Mouse (Mus musculus): ENCODE results near the gene 1700037H04Rik.

Gene 1700037H04Rik

DNA sequence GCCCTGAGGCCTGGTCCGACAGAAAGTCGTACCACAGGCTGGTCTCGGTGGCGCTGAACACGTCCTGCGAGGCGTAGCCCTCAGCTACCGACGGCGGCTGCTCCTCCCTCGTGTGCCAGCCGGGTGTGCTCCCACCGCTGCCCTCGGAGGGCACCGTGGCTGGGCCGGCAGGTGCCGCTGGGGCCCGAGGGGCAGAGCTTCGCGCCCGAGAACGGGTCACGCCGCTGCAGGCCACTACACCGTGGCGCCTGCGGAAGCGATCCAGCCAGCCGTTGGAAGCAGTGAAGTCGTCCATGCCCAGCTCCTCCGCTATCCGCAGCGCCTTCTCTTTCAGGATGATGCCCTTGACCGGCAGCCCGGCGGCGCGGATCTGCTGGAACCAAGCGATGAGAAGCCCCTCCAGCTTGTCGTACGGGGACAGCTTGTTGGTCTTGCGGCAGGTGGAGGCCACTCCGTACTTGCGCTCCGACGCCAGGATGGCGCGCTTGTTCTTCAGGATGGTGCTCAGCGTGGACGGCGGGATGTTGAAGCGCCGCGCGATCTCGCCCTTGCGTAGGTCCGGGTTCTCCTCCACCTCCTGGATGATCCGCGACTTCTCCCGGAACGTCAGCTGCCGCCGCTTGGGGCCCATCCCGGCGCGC, 19.5 kb upstream of the 1700037H04Rik start:
- DNase-seq (ENCODE audit: extremely low read depth, low read depth) = no peak

DNA sequence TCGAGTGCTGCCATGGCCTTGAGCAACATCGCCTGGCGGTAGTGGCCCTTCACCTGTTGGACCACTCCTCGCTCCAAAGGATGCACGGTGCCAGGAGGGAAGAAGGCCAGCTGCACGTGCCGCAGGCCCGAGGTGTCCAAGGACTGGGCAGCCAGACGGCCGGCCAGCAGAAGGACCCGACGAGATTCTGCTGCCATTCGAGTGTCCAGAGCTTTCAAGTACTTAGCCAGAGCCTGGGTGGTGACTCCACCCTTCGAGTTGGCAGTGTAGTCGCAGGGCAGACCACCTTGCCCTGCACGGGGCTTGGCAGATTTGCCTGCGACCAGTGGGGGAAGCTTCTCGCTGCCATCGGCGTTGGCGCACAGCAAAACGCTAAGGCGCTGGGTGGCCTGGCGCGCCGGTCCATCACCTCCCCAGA, 19.0 kb upstream of the 1700037H04Rik start:
- no peak for DNase-seq (ENCODE audit: extremely low read depth, low read depth)

DNA sequence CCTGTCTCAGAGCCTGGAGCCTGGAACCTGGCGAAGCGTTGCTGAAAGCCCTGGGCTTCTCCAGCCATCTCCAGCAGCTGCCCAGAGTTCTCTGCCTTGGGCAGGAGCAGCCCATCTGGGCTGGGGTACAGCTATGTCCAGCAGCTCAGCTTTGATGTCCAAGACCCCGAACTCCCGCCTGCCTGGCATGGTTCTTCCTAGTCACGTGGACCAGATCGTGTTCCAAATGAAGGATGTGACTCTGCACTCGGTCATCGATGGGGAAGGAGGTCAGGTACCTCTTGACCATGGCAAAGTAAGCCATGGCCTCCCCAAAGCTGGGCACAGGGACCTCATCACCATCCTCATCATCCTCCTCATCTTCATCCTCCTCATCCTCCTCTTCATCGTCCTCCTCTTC, 18.1 kb upstream of the 1700037H04Rik start:
- no peak for DNase-seq (ENCODE audit: extremely low read depth, low read depth)

DNA sequence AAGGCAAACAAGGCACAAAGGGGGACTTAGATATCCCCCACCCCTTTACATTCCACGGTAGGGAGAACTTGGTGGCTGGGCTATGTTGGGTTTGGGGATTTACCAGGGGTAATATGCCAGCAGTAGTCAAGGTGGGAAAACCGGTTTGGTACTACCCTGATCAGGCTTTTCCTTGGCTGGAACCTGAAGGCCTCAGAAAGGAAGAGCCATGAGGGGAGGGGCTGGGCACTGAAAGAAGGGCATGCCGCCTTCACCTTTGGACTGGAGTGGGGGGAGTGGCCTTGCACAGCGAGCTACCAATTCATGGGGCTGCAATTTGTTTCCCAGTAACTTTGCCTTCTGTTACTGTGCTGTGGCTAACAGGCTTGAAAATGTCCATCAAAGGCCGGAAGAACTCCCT, 16.6 kb upstream of the 1700037H04Rik start:
- DNase-seq (ENCODE audit: extremely low read depth, low read depth) = no peak

DNA sequence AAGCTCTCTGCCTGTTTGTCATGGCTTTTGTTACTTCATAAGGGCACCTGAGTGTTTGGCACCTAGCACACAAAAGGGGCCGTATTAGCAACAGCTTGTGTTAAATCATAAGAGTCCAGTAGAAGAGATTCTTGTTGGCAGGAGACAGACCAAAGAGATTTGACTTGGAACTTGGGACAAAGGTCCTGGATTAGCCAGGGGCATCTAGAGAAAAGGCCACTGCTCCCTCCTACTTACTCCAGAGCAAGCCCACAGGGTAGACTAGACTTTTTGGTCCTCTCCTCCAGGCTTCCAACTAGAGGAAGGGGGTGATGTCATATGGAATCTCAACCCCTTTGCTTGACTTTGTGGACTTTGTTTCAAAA, 16.0 kb upstream of the 1700037H04Rik start:
- DNase-seq (ENCODE audit: extremely low read depth, low read depth) = no peak

DNA sequence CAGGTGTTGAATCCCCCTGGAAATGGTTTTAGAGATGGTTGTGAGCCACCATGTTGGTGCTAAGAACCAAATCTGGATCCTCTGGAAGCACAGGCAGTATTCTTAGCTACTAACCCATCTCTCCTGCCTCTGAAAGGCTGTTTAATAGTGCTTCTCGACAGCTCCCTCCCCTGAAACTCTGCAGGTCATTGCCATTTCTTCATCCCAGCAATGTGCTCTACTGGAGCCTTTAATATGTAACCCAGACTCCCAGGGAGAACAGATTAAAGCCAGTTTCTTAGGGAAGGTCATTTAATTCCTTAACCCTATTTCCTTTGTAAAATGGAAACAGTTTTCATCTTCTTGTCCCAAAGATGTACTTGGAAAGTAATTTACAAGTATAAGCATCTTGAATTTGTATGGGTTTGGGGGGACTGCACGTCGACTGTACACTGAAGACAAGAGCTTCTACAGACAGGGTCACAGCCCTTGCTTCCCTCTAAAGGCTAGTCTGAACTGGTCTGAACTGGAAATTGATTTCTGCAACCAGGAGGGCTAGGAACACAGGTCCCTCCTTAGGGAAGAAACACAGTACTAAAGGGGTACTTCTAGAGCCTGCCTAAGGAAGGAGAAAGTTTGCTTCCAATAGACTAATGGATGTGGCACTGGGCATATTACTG, 15.5 kb upstream of the 1700037H04Rik start:
- no peak for DNase-seq (ENCODE audit: extremely low read depth, low read depth)

DNA sequence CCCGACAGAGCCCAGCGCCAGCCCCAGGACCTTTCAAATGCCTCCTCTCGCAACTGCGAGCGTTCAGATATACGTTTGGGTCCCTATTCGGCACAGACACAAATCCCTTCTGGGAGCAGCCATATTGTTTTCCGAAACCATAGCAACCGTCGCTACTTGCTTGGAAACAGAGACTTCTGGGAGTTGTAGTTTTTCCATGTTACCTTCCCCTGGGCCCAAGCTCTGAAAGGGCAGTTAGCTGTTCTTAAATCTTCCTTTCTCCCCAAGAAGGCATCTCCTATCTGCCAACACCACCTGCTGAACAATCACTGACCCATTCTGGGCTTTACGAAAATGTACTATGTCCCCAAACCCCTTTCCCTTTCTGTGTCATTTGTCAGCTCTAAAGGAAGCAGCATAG, 14.8 kb upstream of the 1700037H04Rik start:
- DNase-seq (ENCODE audit: extremely low read depth, low read depth) = peak; percentile 78

DNA sequence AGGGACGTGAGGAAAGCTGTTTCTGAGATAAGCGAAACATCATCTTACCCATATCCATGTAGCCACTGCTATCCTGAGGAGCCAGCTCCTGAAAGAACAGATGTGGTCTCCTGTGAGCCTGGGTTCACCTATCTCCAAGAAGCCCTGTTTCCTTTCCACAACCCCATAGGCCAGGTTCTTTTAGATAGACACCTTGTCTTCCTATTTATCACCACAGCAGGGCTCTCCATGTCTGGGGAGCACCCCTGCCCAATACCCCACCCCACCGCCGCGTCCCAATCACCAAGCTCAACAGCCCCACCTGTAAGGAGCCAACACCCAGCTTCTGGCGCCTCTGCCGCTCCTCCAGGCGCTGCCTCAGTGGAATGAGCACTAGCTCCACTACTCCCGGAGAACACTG, 12.4 kb upstream of the 1700037H04Rik start:
- no peak for DNase-seq (ENCODE audit: extremely low read depth, low read depth)

DNA sequence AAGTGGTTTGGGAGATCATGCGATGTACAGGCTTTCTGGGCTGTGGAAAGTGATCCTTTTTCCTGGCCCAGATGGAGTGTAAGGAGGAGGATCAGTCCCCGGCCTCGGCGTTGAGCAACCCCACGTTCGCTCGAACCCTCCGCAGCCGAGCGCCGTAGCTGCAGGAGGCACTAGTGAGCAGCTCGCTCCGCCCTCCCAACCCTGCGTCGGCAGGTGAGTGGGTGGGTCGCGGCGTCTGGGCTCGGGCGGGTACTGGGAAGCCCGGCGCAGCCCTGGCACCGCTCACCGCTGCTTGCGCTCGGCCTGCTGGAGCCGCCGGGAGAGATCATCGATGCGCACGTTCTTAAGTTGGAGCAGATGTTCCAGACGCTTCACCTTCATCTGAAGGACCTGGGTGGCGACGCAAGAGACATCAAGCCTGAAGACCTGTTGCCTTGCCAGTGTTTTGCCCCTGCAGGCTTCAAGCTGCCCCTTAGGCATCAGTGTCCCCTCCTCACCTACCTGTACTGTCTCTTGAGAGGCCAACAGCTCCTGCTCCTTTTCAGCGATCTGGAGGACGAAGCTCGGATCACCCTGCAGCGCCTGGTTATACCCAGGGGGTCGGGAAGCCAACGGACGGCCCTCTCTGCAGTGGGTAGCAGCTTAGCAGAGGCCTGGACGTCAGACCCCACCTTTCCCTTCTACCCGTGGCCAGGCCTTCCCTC, 11.7 kb upstream of the 1700037H04Rik start:
- DNase-seq (ENCODE audit: extremely low read depth, low read depth) = no peak

DNA sequence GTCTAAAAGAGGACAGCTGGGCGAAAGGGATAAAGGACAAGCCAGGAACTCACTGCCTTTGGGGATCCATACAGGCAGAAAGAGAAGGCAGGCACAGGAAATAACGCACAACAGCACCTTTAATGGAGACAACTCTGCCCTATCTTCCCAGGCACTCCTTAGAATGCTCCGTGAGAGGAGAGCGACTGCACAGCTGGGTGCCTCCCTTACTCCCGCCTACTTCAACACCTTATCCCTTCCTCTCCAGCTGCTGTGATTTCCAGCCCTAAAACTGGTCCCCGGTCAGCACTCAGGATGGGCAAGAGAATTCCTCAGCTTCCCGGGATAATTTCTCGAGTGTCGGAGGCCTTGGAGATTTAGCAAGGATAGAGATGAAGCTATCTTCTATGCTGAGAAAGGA, 11.1 kb upstream of the 1700037H04Rik start:
- no peak for DNase-seq (ENCODE audit: extremely low read depth, low read depth)

DNA sequence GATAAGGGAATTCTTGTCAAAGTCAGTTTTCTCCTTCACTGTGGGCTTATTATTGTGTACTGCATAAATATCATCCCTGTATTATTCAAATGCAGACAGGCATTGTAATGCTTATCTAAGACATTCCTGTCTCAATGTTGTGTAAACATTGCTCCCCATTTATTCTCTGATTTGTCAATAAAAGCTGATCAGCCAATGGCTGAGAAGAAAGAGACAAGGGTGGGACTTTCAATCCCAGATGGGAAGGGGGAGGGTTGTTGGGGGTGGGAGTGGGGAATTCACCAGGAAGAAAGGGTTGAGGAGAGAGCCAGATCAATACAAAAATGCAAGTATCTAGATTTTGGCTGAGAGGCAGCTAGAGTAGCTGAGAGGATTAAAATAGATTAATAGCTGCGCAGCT, 9.0 kb upstream of the 1700037H04Rik start:
- no peak for DNase-seq (ENCODE audit: extremely low read depth, low read depth)

DNA sequence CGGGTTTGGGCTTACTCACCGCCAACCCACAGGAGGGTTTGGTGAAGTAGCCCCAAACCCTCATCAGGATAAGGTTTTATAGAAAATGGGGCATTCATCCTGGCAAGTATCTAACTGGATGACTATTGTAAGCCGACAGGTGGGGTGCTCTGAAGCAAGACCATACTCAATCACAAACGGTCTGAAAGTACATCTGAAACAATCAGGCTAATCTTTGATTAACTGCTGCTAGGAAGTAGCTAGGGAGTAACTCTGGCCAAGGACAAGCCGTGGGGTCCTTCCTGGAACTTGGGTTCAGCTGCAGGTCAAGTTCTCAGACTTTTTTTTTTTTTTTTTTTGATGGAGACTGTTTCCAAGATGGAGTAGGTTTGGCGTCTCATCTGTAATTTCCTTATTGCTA, 8.1 kb upstream of the 1700037H04Rik start:
- DNase-seq (ENCODE audit: extremely low read depth, low read depth) = no peak

DNA sequence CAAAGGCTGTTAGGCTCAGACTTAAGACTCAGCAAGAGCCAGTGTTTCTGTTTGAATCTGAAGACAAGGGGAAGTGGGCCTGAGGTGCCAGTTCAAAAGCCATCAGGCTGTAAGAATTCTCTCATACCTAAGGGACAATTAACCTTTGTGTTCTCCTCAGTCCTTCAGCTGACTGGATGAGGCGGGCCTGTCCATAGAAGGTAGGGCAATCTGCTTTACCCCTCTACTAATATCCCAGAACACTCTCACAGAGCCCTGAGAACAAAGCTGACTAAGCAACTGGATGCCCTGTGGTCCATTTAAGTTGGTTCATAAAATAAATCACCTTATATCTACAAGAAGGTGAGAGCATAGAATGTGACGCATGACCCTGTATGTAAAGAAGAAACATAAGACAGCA, 6.3 kb upstream of the 1700037H04Rik start:
- DNase-seq (ENCODE audit: extremely low read depth, low read depth) = no peak

DNA sequence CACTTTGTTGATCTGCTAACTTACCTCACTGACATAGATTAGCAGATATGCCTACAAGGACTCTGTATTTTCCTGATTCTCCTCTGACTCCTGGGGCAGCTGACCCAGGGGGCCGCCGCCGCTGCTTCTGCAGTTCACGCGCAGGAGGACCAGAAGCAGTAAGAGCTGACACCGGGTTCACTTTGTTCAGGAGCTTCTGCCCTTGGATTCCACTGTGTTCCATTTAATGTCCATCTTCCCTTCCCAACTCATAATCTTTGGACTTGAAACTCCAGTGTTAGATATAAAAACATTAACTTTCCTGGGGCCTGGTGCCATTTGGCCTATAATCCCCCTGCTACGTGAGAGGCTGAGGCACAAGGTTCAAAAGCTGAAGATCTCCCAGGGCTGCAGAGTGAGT, 4.0 kb upstream of the 1700037H04Rik start:
- DNase-seq (ENCODE audit: extremely low read depth, low read depth) = no peak

DNA sequence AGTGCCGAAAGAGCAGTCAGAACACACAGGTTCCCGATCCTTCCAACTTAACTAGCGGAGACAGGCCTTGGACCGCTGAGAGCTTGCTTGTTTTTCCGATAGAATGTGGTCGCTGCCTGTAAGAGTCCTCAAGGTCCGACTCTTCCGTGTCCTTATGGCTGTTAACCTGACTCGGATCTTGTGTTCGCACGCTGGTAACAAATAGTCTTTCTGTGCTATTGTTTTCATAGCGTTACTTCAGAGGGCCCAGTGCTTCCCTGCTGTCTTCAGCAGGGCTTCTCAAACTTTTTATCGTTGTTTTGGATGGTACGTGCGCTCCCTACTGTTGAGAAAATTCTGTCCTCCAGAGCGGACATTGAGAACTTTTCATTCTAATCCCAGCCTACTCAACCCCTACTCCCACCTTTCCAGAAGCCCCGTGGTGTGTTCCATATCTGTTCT, 810 bp upstream of the 1700037H04Rik start:
- DNase-seq (ENCODE audit: extremely low read depth, low read depth) = peak; percentile 39

DNA sequence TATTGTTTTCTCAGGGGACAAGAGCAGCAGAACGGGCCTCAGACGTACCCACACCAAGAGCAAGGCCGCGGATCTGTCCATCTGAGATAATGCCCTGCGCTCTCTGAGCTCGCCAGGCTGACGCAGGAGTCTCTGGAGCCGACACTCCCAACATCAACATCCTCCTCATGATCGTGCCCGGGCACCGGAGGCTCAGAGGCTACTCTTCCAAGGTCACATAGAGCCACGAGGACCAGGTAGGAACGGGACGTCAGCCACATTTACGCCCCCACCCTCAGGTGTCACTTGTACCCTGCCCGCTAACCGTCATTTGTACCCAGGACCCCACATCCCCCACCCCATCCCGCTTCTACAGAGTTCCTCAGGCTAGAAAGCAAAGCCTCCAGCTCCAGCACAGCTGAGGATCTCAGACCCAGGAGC, 380 bp downstream of the 1700037H04Rik start:
- DNase-seq (ENCODE audit: extremely low read depth, low read depth) = no peak

DNA sequence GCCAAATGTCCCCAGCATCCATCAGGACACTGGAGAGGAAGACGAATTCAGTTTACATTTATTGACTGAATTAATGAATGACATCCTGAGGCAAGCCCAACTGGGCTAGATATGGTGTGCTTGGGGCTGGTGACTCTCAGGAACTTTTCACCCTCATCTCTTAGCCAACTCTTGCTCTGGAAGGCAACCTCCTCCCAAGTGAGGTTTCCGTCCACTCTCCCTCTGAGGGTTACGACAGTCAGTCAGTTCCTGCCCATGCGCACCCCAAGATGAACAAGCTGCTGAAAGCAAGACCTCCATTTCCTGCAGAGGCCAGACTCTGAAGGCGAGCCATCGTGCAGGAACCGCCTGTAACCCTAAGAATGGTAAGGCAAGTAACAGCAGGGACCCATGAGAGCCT, 2.9 kb downstream of the 1700037H04Rik start:
- DNase-seq (ENCODE audit: extremely low read depth, low read depth) = no peak

DNA sequence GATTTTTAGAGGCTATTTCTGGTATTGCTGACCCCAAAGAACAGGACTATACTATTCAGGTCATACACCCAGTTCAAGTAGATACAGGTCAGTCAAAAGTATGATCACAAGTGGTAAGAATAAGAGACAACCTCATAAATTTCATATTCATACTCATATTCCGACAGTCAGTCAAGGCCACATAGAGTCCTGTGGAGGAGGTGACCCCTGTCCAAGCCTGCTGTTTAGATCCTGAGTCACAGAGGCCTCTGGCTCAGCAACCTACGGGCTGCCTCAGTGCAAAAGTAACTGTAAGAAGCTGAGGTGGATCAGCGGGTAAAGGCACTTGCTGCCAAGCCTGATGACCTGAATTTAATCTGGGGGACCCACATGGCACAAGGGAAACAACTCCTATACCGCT, 5.8 kb downstream of the 1700037H04Rik start:
- DNase-seq (ENCODE audit: extremely low read depth, low read depth) = no peak

DNA sequence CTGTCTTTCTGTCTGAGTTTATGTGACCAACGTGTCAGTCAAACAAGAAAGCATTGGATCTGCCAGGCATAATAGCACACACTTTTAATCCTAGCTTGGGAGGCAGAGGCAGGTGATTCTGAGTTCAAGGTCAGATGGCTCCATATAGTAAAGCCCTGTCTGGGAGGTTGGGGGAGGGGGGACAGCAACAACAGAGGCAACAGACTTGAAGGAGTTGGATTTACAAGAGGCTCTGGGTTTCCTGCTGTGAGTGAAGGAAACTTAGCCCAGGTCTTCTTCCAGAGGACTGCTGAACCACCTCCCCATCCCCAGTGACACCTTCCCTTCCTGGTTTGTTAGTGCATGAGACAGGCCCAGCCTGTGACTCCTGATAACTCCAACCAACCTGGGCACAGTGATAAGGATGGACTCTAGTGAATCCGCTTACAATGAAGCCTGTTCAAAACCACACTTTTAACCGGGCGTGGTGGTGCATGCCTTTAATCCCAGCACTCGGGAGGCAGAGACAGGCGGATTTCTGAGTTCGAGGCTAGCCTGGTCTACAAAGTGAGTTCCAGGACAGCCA, 7.6 kb downstream of the 1700037H04Rik start:
- DNase-seq (ENCODE audit: extremely low read depth, low read depth) = no peak

DNA sequence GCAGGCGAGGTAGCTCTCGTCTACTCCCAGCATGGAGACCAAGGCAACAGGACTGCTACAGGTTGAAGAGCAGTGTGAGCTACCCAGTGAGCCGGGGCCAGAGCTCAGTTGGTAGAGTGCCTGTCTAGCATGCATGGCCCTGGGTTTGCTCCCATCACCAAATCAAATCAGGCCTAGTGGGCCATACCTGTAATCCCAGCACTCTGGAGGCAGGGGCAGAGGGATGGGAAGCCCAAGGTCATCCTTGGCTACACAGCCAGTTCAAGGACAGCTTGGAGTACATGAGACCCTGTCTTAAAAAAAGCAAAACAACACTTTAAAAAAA, 10.7 kb downstream of the 1700037H04Rik start:
- no peak for DNase-seq (ENCODE audit: extremely low read depth, low read depth)

DNA sequence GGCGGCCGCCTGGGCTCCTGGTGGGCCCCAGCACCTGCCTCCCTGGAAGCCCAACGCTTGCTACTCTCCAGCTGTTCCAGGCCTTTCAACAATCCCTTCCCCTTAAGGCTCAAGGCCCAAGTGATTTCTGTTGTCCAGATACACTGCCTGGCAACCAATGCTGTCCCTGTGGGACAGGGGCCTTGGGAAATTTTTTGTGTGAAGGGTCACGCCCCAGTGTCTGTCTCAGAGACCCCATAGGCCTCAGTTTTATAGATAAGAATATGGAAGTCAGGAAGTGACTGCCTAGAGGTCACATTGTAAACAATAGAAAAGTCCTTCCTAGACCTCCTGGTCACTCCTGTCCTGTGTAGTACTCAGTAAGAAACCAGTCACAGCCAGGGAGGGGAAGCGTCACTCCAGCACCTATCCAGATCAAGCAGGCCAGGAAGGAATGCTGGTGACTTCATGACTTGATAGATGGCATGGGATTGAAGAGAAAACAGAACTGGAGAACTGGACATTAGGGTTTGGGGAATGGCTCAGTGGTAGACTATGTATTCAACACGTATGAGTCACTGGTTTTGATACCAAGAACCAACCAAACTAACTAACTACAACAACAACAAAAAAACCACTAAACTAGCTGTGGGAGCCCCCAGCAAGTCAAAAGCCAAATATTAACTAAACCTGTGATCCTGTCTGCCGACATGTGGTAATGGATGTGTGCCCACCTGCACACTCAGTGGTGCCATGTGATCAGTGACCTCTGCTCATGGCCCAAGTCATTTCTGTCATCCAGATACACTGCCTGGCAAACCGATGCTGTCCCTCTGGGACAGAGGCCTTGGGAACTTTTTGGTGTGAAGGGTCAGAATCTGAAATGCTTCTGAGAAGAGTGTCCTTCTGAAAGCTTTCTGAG, 11.3 kb downstream of the 1700037H04Rik start:
- no peak for DNase-seq (ENCODE audit: extremely low read depth, low read depth)

DNA sequence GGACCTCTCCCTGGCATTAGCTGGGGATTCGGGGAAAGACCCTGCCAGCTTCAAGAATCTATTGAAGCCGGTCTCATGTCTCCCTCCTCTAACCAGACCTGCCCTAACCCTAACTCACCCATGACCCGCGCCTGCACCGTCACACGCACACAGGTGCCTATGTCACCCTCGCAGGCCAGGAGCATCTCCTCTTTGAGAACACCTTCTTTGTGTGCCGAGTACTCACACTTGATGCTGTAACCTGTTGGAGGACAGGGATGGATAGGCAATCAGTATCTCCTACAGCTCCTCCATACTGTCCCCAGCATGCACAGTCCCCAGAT, 12.9 kb downstream of the 1700037H04Rik start:
- no peak for DNase-seq (ENCODE audit: extremely low read depth, low read depth)

Data from MEL-GATA-1-ER (cell line).